7 mouse cellular contexts compared by ENCODE assay signal in the genomic region with DNA sequence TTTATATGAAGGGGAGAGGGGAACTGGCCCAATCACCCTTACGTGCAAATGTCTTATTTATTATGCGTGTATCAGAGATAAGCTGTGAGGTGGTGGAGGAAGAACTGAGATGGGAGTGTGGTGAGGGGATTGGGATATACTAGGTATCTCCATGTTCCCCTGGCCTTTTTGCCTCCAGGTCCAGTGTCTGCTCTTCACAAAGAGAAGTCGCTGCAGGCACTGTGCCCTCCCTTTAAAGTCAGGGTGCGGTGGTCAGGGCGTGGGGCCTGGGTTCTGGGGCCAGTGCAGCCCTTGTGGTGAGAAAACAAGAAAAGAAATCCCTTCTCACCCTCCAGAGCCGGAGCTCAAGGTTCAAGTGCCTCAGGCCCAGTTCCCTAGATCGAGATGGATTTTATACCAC. TPM values are rescaled to one million over a fixed set of nuclear protein-coding genes. Genes with fewer than 3 reads are reported as not detected.
DNase-seq lines count a peak whose midpoint lies in the region; ATAC-seq and TF ChIP-seq lines count a peak whose summit lies in the region.

No protein-coding gene starts in this region.

- H3K79me2 ChIP-seq in heart, adult 2 months (replicated peaks; ENCODE audit: control insufficient read depth, insufficient read depth, low read length) = 0 out of 2 replicates have a peak, but pooled peaks cover 1% of the 10 kb centered on the region

- intact Hi-C loops in heart, adult 2 months (cut with DNase I) = no loop called here

- H3K9me3 ChIP-seq in heart, embryonic 14.5 days (ENCODE audit: control insufficient read depth, low read length) = no peaks in the 10 kb centered on the region
- no peaks in the 10 kb centered on the region for H3K9me3 ChIP-seq in hindbrain, embryonic 15.5 days

- no peak for TF ChIP-seq CTCF in heart, adult 2 months (IDR thresholded peaks at IDR 0.05)
- no peak for TF ChIP-seq CTCF in embryonic fibroblast, embryonic 13.5 days (IDR thresholded peaks at IDR 0.05; ENCODE audit: borderline replicate concordance, insufficient read depth, low read length)

- DNase-seq in heart, adult 2 months = no peak
- DNase-seq in neural tube, embryonic 10.5 days (ENCODE audit: extremely low spot score, low spot score) = peak; percentile 23
- DNase-seq in ovary, adult 18-20 months (ENCODE audit: low spot score) = no peak
- DNase-seq in right cerebral cortex, postnatal 36 days (ENCODE audit: low spot score in 2 of 2) = no peak

- H3K27ac ChIP-seq in heart, embryonic 14.5 days (replicated peaks in 1 of 2; ENCODE audit: control insufficient read depth in 1 of 2, insufficient read depth in 1 of 2, low read depth in 2 of 2, low read length in 2 of 2) = peak overlapping the region in 1 of 2 experiments; percentile 64; a peak in 2 of 4 replicates
- no peak overlapping the region for H3K27ac ChIP-seq in heart, adult 2 months
- peak overlapping the region; percentile 45 for H3K27ac ChIP-seq in embryonic fibroblast, embryonic 13.5 days (ENCODE audit: insufficient read depth, low read length)
- peak overlapping the region; percentile 86 for H3K27ac ChIP-seq in hindbrain, embryonic 15.5 days (replicated peaks)

- H3K4me3 ChIP-seq in heart, embryonic 14.5 days (ENCODE audit: control insufficient read depth in 1 of 2, insufficient read depth in 1 of 2, low read depth in 1 of 2, low read length in 2 of 2) = no peak overlapping the region
- H3K4me3 ChIP-seq in heart, adult 2 months = no peak overlapping the region
- H3K4me3 ChIP-seq in embryonic fibroblast, embryonic 13.5 days (ENCODE audit: insufficient read depth, low read length) = no peak overlapping the region
- peak overlapping the region; percentile 34 for H3K4me3 ChIP-seq in hindbrain, embryonic 15.5 days

- 70% methylated on average over 7 of the region's 7 CpGs for WGBS in heart, embryonic 14.5 days
- WGBS in heart, adult 2 months = 85% methylated on average over 7 of the region's 7 CpGs
- 44% methylated on average over 7 of the region's 7 CpGs for WGBS in hindbrain, embryonic 15.5 days

- no peaks in the 10 kb centered on the region for H3K27me3 ChIP-seq in heart, embryonic 14.5 days (ENCODE audit: control insufficient read depth, insufficient read depth, low read length)
- H3K27me3 ChIP-seq in heart, adult 2 months (ENCODE audit: control insufficient read depth, insufficient read depth, low read length) = no peaks in the 10 kb centered on the region
- H3K27me3 ChIP-seq in hindbrain, embryonic 15.5 days = no peaks in the 10 kb centered on the region

- H3K9ac ChIP-seq in heart, embryonic 14.5 days (ENCODE audit: low read length) = peak overlapping the region; percentile 59; the same call in 1 of the 2 replicates
- no peak overlapping the region for H3K9ac ChIP-seq in heart, adult 2 months (ENCODE audit: low read depth, low read length)
- H3K9ac ChIP-seq in hindbrain, embryonic 15.5 days = peak overlapping the region; percentile 55; the same call in 1 of the 2 replicates

- H3K4me1 ChIP-seq in heart, embryonic 14.5 days (ENCODE audit: control insufficient read depth in 2 of 2, insufficient read depth in 2 of 2, low read length in 2 of 2) = peaks cover 45 to 61% of the 10 kb centered on the region in 2 experiments
- H3K4me1 ChIP-seq in heart, adult 2 months (ENCODE audit: control insufficient read depth, insufficient read depth, low read length) = peaks cover 6% of the 10 kb centered on the region
- H3K4me1 ChIP-seq in embryonic fibroblast, embryonic 13.5 days (ENCODE audit: control insufficient read depth, insufficient read depth, low read length) = peaks cover 28% of the 10 kb centered on the region
- H3K4me1 ChIP-seq in hindbrain, embryonic 15.5 days (replicated peaks) = peaks cover 64% of the 10 kb centered on the region

- TF ChIP-seq POLR2A in heart, adult 2 months (IDR thresholded peaks at IDR 0.05; ENCODE audit: insufficient read depth, low read depth, low read length) = no peak
- no peak for TF ChIP-seq POLR2A in embryonic fibroblast, embryonic 13.5 days (IDR thresholded peaks at IDR 0.05; ENCODE audit: low read depth, low read length)

- TF ChIP-seq EP300 in heart, adult 2 months (IDR thresholded peaks at IDR 0.05; ENCODE audit: insufficient read depth, low read depth, low read length) = no peak

- peak overlapping the region; percentile 55; the same call in 1 of the 2 replicates for H3K4me2 ChIP-seq in heart, embryonic 14.5 days (ENCODE audit: low read length)
- peak overlapping the region; percentile 93 for H3K4me2 ChIP-seq in hindbrain, embryonic 15.5 days

- ATAC-seq in heart, embryonic 14.5 days (ENCODE audit: insufficient number of reproducible peaks, insufficient read depth, low FRiP score, low read depth) = no peak
- ATAC-seq in hindbrain, embryonic 15.5 days (ENCODE audit: low FRiP score, low read depth) = no peak

- peaks cover 95% of the 10 kb centered on the region for H3K36me3 ChIP-seq in heart, embryonic 14.5 days (ENCODE audit: control insufficient read depth, insufficient read depth, low read length)
- peaks cover 2% of the 10 kb centered on the region for H3K36me3 ChIP-seq in heart, adult 2 months (ENCODE audit: control insufficient read depth, insufficient read depth, low read length)
- H3K36me3 ChIP-seq in hindbrain, embryonic 15.5 days = peaks cover 41% of the 10 kb centered on the region

RNA-seq across cellular contexts. Expression of gene 2700081O15Rik, which starts 6.7 kb away (rescaled TPM):
- polyA plus RNA-seq in heart, embryonic 14.5 days (2014; fragmentation: Nextera tagmentation; extraction: Ambion mirVana) = 4.4 and 5.8 TPM in 2 replicates
- 10 to 100 TPM; 13.1 to 13.4 TPM for total RNA-seq in heart, adult 2 months (2021)
- polyA plus RNA-seq in heart, adult 2 months (2012; rRNA removed) = 16.4 and 25.7 TPM in 2 replicates
- 30.8 and 46.0 TPM in 2 replicates for polyA plus RNA-seq in embryonic fibroblast, embryonic 13.5 days (2011; ENCODE audit: insufficient read length, low read depth, missing spikeins)
- polyA plus RNA-seq in hindbrain, embryonic 15.5 days (2015; fragmentation: Nextera tagmentation; extraction: Ambion mirVana) = 15.3 and 17.2 TPM in 2 replicates

RNA-seq across cellular contexts. Expression of gene Spindoc, which starts 41.3 kb away (rescaled TPM):
- 11.1 and 14.8 TPM in 2 replicates for polyA plus RNA-seq in heart, embryonic 14.5 days (2014; fragmentation: Nextera tagmentation; extraction: Ambion mirVana)
- total RNA-seq in heart, adult 2 months (2021) = 10 to 100 TPM; 11.6 to 14.0 TPM
- polyA plus RNA-seq in heart, adult 2 months (2012; rRNA removed) = 12.4 and 13.4 TPM in 2 replicates
- polyA plus RNA-seq in embryonic fibroblast, embryonic 13.5 days (2011; ENCODE audit: insufficient read length, low read depth, missing spikeins) = 24.6 and 34.9 TPM in 2 replicates
- 28.9 and 32.2 TPM in 2 replicates for polyA plus RNA-seq in hindbrain, embryonic 15.5 days (2015; fragmentation: Nextera tagmentation; extraction: Ambion mirVana)

RNA-seq across cellular contexts. Expression of gene Rtn3, which starts 59.0 kb away (rescaled TPM):
- 108 and 132 TPM in 2 replicates for polyA plus RNA-seq in heart, embryonic 14.5 days (2014; fragmentation: Nextera tagmentation; extraction: Ambion mirVana)
- total RNA-seq in heart, adult 2 months (2021) = 10 to 100 TPM; 71.8 to 75.4 TPM
- 58.2 and 89.4 TPM in 2 replicates for polyA plus RNA-seq in heart, adult 2 months (2012; rRNA removed)
- polyA plus RNA-seq in embryonic fibroblast, embryonic 13.5 days (2011; ENCODE audit: insufficient read length, low read depth, missing spikeins) = 199 and 206 TPM in 2 replicates
- 643 and 672 TPM in 2 replicates for polyA plus RNA-seq in hindbrain, embryonic 15.5 days (2015; fragmentation: Nextera tagmentation; extraction: Ambion mirVana)
